Mouse (Mus musculus) ovary, adult 18-20 months (tissue): Measurements from ENCODE around the gene Lmna.

Experiments used
- DNase-seq: peaks from one replicate; pipeline ENCODE4 v3.0.0; 2022; ENCODE audit warnings: low spot score, mixed read lengths

Gene Lmna

GRCm38 (mm10) chr3:88470943-88471479 is 38.7 kb downstream of the Lmna start:
- no peak for DNase-seq

- DNase-seq = no peak
These were observed 40.3 kb downstream of the Lmna start for GRCm38 (mm10) chr3:88469466-88469865.

- DNase-seq = peak; percentile 65
These were observed 42.5 kb downstream of the Lmna start for GRCm38 (mm10) chr3:88467116-88467824.

- no peak for DNase-seq
These were observed 44.6 kb downstream of the Lmna start for GRCm38 (mm10) chr3:88465127-88465526.

- DNase-seq = no peak
These were observed 45.3 kb downstream of the Lmna start for GRCm38 (mm10) chr3:88464425-88464824.

GRCm38 (mm10) chr3:88460983-88461696 is 48.6 kb downstream of the Lmna start, which contains the start of gene Sema4a:
Gene Sema4a, minus strand, starts transcription at chr3:88461182.
- no peak for DNase-seq

- DNase-seq = no peak
These were observed 49.7 kb downstream of the Lmna start for GRCm38 (mm10) chr3:88460029-88460428.

- DNase-seq = no peak
These were observed 51.0 kb downstream of the Lmna start for GRCm38 (mm10) chr3:88458778-88459219.

GRCm38 (mm10) chr3:88456746-88457532 is 52.8 kb downstream of the Lmna start:
- DNase-seq = no peak

- DNase-seq = no peak
These were observed 53.4 kb downstream of the Lmna start for GRCm38 (mm10) chr3:88456313-88456712.

GRCm38 (mm10) chr3:88455588-88456264 is 54.0 kb downstream of the Lmna start:
- DNase-seq = peak; percentile 56

- no peak for DNase-seq
These were observed 54.8 kb downstream of the Lmna start for GRCm38 (mm10) chr3:88454762-88455587.

GRCm38 (mm10) chr3:88453986-88454385 is 55.8 kb downstream of the Lmna start:
- no peak for DNase-seq

GRCm38 (mm10) chr3:88453369-88453768 is 56.4 kb downstream of the Lmna start:
- no peak for DNase-seq

- DNase-seq = no peak
These were observed 57.0 kb downstream of the Lmna start for GRCm38 (mm10) chr3:88452716-88453115.

- DNase-seq = no peak
These were observed 57.5 kb downstream of the Lmna start for GRCm38 (mm10) chr3:88452246-88452645.

- no peak for DNase-seq
These were observed 59.2 kb downstream of the Lmna start for GRCm38 (mm10) chr3:88450379-88451131.

- DNase-seq = peak; percentile 55
These were observed 60.2 kb downstream of the Lmna start for GRCm38 (mm10) chr3:88449395-88450023.

- no peak for DNase-seq
These were observed 61.3 kb downstream of the Lmna start for GRCm38 (mm10) chr3:88448443-88448842.
